Mouse (Mus musculus): ENCODE measurements around the gene Ncoa7.

The Ncoa7 gene

DNA sequence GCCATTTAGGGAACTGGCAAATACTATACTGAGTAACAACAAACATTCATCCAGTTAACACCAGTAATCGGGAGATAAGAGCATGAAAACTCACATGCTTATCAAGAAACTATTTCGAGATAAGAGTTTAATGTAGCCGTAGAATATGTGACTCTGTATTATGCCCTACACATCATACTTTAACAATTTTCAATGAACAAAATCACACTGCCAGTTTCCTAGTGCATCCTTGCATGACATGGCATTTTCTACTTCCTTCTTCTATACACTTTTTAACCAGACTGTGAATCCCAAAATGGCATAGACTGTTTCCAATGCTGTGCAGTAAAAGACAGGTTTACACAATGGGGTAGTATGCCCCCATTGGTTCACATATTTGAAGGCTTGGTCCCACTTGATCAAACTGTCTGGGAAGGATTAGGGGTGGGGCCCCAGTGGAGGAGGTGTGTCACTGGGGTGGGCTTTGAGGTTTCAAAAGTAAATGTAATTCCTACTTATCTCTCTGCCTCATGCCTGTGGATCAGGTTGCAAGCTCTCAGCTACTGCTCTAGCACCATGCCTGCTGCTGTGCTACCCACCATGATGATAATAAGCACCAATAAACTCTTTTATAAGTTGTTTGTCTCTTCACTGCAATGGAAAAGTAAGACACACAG lies 15.3 kb downstream of the Ncoa7 start:
- DNase-seq = no peak

DNA sequence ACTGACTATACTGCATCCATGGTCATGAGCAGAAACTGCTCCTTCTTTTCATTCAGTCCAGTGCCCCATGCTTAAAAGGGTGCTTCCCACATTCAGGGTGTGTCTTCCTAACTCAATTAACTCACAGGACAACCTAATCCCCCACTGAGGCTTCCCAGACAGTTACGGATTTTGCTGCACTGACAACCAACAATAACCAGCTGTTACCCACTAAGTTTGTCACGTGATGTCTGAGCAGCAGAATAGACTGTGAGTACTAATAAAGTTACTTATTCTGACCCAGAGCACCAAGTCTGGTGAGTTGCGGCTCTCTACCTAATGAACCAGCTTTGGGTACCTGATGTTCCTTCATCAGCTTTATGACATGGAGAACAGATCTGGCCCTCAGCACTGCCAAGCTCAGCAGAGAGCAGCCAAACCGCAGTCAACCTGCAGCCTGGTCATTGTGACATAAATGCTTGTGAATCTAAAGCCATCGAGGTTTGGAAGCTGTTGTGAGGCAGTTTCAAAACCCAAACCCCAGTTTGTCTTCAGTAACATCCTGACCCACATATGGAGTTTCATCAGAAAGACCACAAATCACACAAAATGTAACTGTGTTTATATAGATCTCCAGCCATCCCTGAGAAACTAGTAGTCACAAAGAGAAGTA lies 16.9 kb downstream of the Ncoa7 start:
- DNase-seq = no peak

DNA sequence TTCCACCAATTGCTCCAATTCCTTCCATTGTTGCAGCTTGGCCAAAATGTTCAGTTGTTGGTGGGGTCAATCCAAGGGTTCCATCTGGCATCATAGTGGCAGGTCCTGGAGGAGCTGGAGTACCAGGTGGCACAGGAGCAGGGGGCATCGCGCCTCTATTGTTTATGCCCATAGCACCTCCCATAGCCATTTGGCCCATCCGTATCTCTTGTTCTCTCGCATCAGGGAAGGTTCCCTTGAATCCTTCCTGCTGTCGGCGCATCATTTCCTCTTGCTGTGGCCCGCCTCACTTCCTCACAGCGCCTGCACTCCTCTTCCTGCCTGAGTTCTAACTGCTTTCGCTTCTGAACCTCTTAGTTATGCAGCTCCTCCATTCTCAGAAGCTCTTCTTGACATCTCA lies 22.2 kb downstream of the Ncoa7 start:
- DNase-seq = peak; percentile 93

DNA sequence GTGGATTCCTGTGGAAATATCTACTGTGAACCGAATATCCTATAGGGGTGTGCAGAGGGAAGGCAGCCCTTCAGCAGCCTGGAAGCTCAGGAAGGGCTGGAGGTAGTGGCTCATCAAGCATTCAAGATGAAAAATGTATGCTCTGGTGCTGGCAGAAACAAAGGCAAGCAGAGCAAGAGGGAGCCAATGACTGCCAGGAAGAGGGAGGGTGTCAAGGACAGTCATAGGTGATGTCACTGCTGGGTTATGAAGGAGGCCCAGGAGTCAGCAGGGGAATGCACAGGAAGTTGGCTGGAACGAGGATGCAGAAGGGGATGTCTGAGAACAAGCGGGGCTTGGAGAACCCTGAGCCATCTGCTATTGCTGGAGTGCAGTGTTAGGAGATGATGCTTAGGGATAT lies 24.9 kb downstream of the Ncoa7 start:
- DNase-seq = peak; percentile 94

DNA sequence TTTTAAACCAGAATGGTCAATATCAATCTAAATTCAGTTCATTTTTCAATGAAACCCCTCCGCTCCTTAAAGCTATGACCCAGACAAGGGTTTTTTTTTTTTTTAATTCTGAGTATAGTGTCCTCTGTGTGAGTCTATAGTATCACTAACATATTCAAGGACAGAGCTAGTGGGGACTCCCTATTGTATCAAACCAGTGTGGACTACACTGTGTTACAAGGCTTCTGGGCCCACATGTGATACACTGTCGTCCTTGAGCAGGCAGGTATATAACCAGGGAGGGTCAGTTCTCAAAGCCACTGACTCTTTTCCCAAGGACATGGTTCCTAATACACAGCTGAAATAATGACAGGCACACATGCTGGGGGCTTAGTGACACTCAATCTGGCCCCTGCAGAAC lies 27.1 kb downstream of the Ncoa7 start:
- DNase-seq = no peak

DNA sequence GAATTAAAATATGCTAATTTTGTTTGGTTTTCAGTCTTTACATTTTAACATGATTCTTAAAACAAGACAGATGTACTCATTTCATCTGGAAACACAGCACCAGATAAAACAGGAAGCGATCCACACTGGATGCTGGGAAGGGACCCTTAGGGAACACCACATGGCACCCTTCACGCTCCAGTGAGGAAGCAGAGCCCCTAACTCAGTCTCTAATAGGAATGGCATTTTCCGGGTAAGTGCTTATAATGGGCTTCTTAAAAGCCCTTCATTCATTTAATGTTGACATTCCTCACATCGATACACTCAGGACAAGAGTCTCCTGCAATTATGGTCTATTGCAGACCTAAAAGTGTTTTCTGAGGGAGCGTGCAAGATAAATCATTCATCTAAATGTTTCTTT lies 27.6 kb downstream of the Ncoa7 start:
- DNase-seq = no peak

DNA sequence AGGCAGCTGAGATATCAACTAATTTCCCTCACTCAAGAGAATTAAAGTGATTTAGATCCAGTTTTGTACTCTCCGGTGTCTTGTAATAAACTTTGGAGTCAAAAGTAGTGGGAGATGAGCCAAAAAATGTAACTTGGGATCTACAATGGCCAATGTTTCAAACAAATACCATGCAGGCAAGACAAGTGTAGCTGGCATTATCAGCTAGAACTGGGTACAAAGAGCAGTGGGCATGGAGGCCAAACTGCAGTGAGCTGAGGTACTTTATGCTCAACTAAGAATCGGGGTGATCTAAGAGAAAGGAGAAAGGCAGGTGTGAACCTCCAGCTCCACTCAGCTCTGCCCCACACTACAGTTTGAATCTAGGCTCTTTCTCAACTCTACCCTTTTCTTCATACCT lies 28.7 kb downstream of the Ncoa7 start:
- DNase-seq = no peak

DNA sequence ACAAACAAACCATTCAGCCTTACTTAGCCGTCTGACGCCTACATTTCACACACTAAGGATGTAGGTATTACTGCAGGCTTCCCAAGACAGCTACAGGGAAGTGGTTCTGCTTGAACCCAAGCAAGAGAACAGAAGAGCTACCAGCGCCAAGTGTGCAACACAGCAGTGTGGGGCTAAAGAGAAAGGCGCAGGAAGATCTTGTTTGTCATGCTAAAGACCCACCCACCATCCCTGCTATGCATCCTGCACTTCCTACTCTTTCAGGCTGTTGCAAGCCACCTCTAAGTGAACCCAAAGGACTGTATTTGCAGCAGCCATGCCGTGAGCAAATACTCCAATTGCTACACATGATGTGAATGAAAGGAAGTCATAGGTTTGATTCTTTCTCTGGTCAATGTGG lies 29.9 kb downstream of the Ncoa7 start:
- no peak for DNase-seq

DNA sequence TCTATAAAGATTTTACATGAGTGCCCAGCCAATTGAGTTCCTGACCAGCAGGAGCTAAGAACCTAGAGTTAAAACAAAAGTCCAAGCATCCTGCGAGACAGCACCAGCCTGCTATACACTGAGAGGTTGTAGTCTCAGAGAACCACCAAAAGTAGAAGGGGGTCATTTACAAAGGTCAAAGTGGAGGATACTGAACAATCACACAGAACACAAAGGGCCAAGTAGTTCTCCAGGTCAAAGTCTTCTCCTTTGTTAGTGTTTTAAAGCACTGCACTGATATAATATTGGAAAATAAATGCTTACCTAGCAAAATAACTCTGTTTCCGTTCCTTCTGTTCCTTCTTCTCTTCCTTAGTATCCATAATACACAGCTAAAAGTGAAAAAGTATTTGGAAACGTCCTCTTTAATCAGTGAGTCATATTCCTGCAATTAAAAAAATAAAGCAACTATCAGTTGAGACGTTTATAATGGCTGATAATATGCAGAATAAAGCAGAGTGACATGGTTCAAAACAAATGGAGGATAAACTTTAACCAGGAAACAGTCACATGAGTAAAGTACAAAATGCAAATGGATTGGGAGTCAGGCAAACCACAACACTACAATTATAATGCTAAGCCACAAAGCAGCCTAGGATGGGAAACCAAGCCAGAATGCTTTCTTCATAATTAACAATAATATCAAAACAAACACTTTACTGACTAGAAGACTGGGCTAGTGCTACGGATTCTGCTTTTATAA lies 31.5 kb downstream of the Ncoa7 start:
- DNase-seq = no peak

DNA sequence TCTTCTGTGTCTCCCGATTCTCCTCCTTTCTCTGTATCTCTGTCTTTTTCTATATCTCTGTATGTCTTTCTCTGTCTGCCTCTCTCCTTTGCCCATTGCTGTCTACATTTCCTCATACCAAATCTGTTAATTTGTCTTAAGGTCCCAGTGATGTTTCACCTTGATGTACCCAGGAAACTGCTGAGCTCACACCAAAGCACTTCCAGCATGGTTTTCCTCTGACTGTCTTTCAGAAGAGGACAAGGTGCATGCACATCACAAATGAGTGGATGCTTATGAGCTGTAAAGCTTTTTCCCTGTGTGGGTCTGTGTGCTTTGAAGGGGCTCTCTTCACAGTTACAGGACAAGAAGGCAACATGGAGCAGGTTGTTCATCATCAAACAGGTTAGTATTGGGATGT lies 34.3 kb downstream of the Ncoa7 start:
- DNase-seq = no peak

DNA sequence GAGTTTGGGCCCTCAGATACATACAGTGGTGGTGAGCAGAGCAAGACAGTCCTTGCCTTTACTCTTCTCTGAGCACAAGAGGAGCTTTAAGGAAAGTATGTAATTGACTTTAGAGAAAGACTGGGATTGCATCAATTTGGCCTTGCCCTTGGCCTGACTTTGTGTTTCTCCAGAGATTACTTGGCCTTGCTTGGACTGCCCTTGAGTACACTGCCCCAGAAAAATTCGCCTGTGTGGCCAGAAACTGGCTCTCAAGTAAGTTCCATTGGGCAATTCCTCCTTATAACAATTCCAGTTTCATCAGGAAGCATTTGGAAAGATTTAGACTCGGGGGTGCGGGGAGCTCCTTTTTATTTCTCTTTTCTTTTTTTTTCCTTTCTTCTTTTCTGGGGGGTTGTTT lies 34.9 kb downstream of the Ncoa7 start:
- no peak for DNase-seq

DNA sequence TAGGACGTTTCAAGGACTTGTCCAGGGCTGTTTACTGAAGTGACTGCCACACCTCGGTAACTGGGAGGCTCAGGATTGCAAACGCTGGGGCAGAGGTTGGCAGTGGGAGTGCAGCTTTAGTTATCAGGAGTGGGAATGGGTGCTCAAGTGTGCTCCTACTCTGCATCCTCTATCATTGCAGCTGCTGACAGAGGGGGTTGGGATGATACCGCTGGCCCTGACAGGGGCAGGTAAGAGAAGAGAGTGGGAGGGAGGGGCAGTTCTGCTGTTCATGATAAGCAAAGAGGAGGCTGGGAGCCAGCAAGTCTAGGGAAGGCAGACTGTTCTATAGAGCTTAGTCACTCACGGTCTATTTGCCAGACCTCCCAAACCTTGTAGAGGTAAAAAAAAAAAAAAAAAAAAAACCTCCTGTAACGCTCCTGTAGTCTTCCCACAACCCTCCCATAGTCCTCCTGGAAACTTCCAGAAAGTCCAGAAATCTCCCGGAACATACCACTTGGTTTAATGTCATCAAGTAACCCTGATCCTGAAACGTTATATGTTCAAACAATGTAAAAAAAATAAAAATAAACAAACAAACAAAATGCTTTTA lies 39.9 kb downstream of the Ncoa7 start:
- DNase-seq = no peak

DNA sequence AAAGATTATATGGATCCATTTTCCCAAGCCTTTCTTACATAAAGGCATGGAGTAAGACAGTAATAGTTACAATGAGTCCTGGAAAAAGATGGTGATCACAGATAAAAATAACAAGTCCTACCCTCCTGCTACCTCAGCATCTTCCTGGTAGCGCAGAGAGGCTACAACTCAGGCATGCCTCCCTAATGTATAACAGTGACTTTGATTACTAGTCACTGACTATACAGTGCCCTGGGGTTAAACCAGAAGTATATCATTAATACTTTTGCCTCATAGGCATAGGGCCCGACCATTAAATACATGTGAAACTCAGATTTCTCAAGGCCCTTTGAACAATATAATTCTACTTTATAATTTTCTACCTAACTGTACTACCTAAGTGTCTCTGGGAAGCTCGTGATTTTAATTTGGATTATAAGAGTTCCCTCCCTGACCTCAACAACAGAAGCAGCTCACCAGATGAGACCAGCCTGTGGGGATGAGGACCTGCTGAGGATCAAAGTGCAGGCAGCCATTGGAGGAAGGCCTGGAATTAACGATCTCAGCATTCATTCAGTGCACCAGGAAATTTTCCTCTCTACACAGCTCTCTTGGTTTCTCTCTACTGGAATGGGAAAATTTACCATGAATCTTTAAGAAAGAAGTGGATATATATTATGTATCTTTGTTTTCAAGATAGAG lies 40.7 kb downstream of the Ncoa7 start:
- DNase-seq = no peak

DNA sequence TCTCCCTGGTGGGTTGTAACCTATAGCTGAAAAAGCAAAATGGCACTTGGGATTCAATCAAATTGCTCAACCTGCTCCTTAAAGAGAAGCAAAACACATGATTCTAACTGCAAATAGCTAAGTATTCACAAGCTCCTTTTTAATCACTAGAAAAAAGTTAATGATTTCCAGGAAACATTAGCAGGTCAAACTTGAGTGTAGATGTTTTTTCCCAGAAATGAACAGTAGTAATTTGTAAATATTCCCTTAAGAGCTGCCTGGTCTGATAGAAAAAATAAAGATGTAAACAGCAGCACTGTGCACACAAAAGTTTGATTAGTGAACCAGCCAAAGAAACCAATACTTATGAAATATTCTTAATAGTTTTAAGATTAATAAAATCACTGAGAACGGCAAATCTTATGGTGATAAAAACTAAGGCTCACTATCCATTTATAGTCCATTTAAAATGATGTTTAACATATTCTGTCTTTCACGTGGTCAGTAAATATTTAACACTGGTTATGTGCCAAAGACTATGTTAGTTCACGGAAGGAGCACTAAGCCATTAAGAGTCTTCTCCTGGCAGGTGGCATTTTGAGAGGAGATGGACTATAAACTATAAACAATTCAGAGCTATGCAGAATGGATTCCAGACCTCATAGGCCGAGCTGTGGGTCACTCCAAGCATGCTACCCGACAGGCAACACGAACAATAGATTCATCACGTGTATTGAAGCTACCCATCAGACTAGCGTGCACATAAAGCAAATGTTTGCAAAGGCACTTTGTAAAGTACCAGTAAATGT lies 43.6 kb downstream of the Ncoa7 start:
- no peak for DNase-seq

DNA sequence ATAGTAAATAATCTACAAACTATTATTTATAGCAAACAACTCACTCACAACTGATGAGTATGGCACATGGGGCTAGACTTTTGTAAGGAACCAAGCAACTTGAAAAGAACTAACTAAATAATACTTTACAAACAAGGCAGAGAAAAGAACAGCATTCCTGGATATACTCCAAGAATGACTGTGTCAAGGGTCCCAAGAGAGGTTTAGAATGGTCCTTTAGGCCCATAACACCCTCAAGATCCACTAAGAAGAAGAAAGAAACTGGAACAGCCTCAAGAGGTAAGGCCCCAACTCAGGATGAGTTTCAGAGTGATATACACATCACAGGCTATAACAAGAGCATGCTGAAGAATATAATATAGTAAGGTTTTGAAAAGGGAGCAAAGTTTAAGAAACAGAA lies 47.1 kb downstream of the Ncoa7 start:
- DNase-seq = no peak

DNA sequence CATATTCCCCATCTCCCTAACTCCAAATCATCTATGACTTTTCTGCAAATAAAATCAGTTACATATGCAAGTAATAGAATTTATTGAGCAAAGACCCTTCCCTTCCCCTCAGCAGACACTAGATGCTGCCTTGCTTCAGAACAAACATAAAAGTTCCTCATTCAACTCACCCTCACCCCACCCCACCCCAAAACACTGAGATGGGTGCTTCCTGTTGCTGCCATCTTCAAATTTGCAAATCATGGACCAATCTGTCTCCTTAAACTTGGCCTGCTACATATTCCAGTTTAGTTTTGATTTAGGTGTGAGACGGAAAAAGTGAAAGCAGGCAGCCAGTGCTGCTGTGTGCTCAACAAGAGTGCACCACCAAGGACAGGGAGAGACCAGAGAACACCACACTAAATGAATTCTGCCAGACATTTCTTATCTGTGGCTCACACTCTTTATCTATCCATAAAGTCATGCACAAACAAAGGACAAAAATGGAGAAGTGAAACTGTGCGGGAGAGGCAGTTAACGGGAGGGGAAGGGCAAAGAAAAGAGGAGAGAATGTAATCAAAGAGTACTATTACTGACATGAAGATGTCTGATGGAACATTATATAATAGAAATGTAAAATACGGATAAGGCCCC lies 48.2 kb downstream of the Ncoa7 start:
- DNase-seq = no peak

DNA sequence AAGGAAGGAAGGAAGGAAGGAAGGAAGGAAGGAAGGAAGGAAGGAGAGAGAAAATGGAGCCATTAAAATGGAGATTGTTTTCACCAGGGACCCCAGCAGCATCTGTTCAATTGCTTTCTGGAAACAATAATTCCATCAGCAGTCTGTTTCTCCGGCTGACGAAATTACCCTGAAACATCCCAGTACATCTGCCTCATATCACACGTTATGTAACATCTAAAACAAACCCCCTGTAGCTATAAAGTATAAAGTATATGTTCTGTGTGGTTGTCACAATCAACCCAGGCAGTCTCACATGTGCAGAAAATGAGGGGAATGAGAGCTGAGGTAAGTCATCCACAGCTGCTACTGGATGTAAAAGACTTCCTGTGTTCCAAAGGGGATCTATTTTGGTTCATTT lies 49.0 kb downstream of the Ncoa7 start:
- DNase-seq = no peak

DNA sequence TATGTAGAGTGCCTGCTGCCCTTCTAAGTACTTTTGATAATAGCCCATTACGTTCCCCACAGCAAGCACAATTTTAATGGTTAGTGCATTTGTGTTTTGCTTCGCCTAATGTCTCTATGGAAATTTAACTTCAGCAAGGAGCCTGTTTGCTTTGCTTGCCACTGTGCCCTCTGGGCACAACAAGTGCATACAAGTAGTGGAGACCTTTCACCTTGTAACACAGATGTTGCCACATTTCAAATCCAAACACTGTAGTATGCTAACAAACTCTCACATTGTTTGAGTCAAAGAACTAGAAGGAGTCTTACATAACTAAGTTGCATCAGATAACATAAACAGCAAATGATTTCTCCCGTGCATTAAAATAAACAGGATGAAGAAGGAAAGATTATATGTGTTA lies 50.6 kb downstream of the Ncoa7 start:
- no peak for DNase-seq

DNA sequence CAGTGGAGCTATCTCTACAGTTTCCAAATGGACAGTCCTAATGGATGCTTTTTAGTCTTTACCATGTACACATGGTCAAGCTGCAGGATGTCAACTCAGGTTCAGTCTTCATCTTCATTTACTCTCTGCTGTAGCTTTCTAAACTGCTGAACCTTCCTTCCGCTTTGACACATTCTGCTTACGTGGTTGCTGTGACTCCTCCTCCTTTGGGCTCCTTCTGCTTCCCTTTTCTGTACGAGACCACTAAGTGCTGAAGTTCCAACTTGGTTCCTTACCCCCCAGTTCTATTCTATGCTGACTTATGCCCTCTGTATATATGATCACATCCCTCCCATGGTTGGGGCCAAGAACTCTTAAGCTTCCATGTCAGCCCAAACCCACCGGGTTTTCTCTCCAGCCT lies 51.5 kb downstream of the Ncoa7 start:
- no peak for DNase-seq

DNA sequence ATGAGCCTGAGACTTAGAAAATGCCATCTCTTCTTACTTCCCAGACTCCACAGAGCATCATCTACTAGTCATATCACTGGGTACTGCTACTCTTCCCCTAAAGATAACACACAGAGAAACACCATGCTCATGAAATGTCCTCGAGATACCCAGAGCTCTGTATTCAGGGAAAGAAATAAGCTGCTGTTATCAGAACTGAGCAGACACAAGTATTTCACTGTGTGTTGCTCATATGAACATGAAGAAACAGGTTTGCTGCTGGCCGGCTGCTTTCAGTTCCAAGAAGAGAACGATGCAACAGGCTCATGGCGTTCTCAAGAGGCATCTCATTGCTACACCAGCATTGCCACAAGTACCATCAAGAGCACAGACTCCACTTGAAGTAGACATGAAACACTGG lies 53.3 kb downstream of the Ncoa7 start:
- no peak for DNase-seq

DNA sequence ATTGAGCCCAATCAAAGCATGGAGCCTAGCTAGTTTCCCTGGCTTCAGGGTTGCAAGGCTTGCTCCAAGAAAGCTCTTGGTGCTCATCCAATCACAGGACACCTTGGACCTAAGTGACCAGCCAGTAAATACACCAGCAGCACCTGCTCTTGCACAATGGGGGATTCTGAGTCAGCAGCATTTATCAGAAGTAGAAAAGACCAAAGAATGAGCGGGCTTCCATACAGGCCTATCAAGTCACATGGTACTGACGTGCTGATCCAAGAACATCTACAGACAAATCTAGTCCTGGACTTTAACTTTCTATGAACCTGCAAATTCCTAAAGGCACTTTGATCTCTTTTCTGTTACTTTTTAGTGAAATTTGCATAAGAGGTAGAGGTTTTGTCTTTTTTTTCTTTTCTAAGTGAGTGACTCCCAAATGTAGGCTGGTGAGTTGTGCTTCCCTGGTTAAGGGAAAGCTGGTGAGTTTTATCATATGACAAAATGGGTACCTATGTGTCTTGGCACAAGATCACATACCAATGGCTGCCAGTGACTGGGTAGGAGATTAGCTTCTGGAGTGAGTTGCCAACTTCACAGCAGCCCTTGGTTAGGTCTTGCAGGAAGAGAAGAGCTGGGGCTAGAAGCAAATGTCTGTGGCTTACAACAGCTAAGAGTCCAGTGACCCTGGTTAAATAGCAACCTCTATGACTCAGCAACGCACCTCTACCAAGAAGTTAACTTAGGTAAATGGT lies 57.7 kb downstream of the Ncoa7 start:
- peak; percentile 33 for DNase-seq

All from cerebellum, adult 9-11 months (tissue).